Mouse (Mus musculus) lung, postnatal 36 days (tissue): ENCODE measurements around the gene Errfi1.

Source experiments
- DNase-seq: peaks from one replicate; pipeline ENCODE4 v3.0.0; 2022; ENCODE audit warnings: mixed read lengths

Gene Errfi1

DNA sequence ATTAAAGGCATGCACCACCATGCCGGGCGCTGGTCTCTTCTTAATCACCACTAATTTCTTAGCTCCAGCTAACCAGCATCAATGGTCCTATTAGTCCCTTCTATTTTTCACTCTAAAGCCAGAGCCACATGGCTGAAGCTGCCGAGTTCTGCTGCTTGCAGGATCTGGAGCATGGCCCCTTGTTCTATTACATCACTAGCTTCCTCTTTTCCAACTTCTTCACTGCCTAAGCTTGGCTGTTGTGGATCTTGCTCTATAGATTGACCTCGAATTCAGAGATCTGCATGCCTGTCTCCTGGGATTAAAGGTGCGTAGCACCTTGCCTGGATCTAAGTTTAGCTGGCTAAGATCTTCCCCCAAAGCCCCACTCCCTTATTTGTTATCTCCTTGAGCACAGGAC, 28.9 kb downstream of the Errfi1 start:
- no peak for DNase-seq

DNA sequence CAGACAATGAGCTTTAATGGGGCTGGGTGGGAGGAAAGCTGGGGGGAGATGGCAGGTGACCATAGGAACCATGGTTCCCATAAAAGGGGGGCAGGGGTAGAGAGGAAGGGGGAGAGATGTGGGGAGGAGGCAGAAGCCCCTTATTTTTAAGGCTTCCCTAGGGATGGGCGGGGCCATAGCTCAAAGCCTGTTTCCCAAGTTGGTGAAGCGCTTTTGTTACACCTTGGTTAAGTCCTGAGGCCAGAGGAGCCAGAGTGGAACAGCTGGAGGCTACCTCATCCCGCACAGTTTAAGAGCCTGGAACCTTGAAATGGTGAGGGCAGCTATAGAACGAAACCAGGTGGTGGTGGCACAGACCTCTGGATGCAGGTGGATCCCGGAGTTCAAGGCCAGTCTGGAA, 34.2 kb downstream of the Errfi1 start:
- DNase-seq = no peak

DNA sequence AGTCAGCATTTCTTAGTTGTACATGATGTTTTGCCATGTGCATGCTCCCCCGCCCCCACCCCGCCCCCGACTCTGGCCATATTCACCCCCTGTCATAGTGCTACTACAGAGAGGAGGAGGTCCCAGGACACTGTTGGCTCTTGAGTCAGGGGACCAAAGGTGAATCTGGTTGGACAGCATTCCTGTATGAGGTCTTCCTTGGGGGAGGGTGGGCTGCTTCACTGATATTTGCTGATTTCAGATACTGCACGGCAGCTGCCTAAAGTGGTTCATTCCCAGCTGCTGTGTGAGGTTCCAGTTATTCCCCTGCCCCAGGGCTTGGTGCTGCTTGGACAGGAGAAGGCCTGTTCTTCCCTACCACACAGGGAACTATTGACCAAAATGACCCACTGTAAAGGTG, 34.8 kb downstream of the Errfi1 start:
- no peak for DNase-seq

DNA sequence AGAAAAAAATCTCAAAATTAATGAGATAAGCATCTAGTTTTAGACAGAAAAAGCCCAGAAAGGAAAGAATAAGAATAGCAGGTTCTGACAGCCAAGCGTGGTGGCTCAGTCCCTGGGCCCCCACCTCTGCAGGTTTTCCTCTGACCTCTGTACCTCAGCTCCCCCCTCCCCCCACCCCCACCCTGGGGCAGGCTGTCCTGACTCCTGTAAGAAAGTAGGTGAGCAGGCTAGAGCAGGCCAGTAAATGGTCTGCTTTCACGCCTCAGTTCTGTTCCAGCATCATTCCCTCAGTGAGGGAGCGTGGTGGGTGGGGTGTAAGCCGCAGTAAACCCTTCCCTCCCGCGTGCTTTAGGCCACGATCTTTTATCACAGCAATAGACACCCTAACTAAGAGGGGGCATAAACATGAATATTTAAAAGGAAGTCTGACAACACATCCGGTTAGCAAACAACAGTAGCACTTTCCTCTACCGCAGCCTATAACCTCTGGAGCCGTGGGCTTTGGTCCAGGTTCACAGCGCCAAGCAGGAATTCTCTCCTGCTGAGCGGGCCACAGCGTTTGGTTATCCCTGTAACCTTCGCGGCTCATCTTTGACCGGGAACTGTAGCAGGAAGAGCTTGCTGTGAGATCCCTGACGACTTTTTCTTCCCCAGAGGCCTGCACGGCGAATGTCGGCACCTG, 35.7 kb downstream of the Errfi1 start:
- DNase-seq = no peak

DNA sequence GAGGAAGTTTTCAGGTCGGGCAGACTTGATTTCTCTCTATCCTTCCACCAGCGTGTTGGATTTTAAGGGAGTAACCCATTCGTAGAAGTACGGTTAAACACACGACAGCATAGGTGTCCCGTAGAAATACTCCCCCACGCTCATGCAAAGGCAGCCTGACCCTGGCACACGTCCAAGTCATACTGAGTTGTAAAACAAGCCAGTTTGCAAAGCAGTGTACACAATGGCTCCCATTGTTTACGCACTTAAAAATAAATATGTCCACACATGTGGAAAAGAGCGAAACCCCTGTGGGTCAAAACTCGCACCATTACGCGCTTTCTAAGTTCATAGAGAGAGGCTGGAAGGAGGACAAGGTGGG, 36.2 kb downstream of the Errfi1 start:
- DNase-seq = peak; percentile 59

DNA sequence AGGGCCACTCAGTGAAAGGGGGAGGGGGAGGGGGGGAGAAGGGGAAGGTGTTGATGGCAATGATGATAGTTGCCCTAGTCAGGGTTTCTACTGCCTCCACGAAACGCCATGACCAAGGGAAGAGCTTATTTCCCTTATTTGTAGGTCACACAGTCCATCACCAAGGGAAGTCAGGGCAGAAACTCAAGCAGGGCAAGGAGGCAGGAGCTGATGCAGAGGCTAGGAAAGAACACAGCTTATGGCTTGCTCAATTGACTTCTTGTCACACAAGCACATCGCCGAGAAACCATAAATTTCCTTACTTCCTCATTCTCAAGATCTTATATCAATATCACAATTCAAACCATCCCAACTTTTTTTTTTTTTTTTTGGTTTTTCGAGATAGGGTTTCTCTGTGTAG, 37.6 kb downstream of the Errfi1 start:
- DNase-seq = no peak

DNA sequence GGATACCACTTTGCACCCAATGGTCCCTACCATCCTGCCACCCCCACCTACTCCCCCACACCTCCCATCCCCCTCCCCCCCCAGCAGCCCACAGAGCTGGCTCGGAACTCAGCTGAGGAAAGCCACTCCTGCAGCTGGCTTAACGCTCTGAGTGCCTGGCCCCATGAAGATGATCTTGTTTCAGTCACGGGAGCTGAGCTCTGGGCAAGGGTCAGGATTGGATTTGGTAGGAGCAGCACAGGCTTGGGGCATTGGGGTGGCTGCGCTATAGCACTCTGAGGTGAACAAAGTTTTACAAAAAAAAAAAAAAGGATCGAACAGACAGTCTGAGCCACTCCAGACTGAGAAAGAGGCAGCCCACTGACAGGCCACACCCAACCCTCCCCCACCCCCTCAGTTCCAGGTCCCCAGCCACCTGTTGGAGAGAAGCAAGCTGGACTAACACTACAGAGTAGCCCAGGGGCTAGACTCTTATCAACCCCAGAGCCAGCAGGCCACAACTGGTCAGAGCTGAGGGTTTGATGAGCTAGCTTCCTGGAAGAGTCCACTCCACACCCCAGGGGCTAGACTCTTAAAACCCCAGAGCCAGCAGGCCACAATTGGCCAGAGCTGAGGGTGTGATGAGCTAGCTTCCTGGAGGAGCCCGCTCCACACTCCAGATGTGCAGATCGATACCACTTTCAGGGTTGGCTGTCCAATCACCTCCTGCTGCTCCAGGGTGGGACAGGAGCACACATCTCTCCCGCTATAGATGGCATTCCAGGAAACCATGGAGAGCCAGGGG, 41.2 kb downstream of the Errfi1 start:
- DNase-seq = no peak

DNA sequence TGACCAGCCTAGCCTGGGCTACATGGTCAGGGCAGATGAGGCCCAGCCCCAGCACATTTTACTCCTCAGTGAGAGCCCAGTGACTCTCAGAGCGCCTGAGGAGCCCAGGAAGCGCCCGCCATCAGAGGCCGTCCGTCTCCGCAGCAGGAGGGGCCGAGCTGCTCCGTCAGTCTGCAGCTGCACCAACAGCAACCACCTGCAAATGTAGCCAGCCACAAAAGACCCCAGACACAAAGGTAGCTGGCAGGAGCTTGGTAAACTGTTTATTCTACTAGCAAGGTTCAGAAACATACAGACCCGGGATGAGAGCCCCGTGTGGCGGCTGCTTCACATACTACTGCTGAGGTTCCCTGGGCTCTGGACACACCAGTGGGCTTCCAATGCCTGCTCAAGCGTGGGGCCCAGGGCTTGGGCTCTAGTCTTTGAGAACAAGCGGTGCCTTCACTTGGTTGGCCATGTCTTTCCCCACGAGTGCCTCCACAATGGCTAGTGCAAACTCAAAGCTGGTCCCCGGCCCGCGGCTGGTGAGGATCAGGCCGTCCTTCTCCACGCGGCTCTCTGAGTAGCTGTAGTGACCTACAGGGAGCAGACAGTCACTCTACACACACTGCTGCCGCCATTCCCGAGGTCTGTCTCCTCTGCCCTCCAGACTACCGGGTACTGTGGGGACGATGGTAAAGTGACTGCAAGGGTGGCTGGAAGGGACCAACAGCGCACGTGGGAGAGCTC, 43.3 kb downstream of the Errfi1 start:
- DNase-seq = no peak

DNA sequence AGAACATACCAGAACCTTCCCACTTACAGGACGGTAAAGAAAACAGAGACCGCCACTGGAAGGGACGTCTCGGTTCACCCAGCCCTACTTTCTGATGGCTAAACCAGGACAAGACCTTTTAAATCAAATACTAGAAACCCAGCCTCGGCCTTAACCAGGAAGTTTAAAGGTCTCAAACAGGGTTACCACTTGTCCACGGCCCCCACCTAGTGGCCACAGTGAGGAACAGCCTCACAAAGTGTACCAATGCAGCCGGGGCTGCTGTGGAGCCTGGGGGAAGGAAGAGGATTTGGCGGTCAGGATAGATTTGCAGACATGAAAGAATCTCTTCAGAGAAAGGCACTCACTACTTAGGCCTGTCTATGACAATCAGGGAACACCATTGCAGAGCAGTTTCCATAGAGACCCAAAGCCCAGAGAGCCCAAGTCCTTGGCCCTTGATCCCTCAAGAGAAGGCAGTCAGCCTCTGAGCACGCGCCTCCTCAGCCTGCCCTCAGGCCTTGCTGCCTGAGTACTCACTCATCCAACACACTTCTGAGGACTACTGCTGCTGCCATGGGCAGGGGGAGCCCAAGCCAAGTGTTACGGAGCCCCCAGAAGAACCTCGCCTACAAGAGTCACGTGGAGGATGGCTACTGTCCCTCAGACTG, 45.1 kb downstream of the Errfi1 start:
- DNase-seq = peak; percentile 83

DNA sequence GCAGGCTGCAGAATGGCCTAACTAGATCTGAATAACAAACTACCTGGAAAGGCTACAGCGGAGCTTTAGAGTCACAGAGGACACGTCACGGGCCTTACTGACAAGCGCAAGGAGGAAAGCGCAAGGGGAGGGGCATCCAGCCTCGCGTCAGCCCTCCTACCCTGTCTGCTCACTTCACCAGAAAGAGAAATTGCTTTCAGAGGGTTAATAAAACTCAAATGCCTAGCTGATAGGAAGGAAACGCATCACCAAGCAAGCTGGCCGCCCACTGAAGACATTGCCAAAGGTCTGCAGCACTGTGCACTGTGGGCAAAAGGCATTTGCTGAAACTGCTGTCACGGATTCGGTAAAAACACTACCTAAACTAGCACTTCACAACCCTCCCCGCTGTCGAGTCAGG, 46.8 kb downstream of the Errfi1 start:
- DNase-seq = no peak

DNA sequence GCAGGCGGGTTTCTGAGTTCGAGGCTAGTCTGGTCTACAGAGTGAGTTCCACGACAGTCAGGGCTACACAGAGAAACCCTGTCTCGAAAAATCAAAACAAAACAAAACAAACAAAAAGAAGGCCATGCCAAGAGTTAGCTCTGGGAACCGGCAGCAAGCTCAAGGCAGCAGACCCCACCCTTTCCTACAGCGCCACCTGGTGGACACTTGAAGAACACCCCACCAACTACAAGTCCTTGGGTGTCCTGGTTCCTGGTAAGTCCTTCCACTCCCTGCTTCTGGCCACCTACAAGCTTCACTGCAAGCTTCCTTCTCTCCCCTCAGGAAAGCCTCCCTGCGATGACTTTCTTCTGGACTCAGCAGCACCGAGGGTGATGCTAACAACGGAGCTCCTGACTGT, 47.9 kb downstream of the Errfi1 start:
- peak; percentile 80 for DNase-seq

DNA sequence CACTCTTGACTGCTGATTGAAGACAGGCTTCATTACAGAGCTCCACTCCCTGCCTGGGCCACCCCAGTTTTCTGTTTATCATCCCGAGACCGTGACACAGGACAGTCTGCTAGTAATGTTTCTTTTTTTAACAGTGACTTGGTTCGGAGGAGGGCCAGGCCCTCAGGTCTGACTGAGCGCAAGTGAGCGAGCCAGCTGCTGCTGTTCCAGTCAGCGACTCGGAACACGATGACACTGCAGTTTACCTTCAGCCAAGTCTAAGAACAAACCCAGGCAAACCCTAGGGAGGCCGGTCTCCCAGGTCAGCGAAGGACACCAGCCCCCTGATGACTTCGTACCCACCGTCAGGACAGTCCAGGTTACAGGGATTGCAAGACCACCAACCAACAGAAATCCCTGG, 48.3 kb downstream of the Errfi1 start:
- no peak for DNase-seq

DNA sequence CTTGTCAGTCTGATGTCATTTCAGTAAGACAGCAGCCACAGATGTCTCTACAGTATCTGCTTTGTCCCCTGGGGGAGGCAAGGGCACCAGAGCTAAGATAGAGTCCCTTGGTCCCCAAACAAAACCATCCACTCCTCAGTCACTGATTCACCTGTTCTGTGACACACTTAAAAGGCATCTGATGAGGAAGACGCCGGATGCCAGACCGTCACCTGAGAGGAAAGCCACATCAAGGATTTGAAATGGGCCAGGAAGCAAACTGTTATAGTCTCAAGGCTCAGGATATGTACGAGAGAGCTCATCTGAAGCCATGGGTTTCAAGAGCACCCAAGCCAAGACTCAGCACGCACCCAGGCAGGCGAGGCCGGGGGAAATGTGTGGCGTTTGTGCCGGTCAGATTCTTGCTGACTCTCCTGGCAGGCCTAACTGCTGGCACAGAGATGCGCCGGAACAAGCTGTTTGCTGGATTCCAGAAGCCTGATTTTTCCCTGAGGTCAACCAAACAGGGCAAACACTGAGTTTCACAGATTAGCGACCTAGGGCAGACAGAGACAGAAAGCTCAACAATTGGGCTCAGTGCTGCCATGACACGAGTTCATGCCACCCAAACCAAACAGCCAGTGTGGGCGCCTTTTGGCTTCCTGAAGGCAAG, 49.5 kb downstream of the Errfi1 start:
- DNase-seq = no peak

DNA sequence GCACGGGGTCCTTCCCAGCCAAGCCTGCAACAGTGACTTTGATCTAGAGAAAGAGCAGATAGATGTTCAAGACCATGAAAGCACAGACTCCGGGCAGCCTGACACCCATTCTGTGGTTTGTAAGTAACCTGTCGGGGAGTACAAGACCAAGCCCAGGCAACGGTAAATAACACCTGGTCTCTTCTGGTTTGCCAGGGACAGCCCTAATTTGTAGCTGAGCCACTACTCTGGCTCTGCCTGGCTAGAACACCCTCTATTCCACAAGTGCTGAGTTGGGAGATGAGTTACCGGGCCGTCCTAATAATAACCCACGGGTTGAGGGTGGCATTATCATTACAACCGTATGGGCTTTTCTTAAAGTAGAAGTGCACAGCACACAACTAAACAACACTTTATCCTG, 53.4 kb downstream of the Errfi1 start:
- DNase-seq = no peak

DNA sequence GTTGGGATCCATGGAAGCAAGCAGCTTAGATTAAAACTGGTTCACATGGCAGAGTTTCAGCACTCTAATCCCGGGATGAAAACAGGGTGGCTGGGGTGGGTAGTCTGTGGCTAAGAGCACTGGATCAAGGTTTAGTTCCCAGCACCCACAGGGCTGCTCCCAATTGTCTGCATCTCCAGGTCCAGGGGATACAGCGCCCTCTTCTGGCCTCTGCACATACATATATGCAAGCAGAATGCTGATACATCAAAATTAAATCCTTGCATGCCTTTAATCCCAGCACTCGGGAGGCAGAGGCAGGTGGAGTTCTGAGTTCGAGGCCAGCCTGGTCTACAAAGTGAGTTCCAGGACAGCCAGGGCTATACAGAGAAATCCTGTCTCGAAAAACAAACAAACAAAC, 54.8 kb downstream of the Errfi1 start:
- peak; percentile 32 for DNase-seq

DNA sequence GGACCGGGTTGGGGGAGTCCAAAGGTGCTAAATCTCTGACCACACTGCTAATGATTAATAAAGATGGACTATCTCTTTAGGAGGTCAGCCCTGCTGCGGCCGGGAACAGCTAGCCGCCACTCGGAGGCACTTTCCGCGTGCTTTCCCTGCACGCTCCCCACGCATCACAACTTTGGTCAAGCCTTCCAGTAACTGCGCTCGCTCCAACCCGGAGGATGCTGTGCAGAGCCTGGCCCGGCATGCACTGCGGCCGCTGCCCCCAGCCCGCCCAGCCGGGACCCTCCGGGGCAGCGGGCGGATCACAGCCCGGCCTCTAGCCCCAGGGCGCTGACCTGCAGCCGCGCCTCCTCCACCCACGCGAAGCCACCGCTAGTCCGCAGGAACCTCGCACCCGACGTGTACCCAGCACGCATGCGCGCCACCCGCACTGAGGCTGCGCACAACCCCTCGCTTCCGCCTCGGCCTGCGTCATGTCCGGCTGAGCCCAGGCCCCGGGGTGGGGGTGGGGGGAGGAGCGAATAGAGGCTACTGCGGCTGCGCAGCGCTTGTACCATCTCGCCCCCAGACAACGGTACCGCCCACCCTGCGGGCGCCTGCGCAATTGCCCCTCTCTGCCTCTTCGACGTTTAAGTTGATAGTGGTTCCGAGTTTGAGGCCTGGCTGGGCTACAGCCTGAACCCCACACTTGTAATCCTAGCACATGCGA, 55.9 kb downstream of the Errfi1 start:
- peak; percentile 98 for DNase-seq

DNA sequence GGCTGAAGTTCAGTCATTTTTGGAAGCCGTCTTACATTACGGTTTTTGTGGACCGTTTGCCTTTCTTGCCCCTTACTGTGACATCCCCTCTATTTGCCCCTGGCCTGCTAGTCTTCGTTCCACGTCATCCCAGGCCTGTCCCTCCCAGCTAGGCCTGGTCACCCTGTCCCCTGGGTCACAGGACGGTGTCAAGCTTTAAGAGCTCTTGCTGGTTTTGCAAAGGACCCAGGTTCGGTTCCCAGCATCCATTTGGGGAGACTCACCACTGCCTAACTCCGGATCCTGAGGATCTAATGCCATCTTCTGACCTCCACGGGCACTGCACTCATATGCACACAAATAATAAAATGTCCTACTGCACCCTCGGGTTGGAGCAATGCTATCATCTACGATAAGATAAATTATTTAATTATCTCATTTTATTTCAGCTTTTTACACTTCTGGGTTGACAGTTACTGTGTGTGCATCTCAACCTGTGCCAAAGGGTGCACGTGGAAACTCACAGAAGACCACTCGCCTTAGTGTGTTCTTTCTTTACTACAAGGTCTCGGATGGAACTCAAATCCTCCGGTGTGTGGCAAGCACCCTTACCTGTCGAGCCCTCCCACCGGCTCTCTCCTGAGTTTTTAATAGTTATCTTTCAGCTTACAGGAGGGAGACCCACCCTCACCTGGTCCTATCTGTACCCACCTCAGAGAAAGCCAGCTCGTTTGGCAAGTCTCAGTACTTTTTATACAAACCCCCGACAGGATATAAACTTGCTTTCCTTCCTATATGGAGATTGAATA, 56.6 kb downstream of the Errfi1 start:
- no peak for DNase-seq

DNA sequence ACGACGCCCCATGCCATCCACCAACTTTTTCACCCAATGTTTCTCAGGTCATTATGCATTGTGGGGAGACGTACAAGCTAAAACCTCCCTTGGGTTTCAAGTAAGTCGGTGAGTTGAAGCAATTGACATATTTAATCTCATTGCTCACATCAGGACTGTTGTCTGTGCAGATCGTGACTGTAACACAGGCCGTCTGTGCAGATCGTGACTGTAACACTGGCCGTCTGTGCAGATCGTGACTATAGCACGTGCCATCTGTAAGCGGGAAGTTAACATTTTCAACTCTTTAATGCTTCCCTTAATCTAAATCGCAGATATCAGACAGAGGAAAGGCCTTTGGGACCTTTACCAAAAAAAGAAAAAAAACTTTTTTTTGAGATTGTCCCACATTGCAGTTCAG, 60.0 kb downstream of the Errfi1 start:
- no peak for DNase-seq

DNA sequence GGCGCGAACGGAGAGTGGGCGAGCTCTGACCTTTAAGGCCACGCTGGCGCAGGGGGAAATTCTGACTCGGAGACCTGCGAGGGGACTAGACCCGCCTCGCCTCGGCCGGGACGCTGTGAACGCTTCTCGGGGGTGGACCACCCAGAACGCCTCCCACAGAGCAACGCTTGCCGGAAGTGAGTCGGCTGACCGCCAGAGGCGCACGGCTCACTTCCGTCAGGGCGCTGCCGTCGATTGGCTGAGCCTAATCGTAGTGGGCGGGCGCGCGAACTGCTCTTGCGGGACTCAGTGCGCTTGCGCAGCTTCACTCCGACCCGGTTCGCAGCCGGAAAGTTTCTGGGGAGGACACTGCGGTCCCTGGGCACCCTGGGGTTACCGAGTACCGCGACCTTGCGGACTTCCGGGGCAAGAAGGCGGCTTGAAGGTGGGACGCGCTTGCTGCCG, 60.6 kb downstream of the Errfi1 start, which contains the start of the genes Park7 and Tnfrsf9:
Gene Park7 (minus strand): TSS at position 148 of the 444 bp plus-strand sequence.
Gene Tnfrsf9 (plus strand): TSS at position 273 of the 444 bp plus-strand sequence.
- DNase-seq = peak; percentile 97

DNA sequence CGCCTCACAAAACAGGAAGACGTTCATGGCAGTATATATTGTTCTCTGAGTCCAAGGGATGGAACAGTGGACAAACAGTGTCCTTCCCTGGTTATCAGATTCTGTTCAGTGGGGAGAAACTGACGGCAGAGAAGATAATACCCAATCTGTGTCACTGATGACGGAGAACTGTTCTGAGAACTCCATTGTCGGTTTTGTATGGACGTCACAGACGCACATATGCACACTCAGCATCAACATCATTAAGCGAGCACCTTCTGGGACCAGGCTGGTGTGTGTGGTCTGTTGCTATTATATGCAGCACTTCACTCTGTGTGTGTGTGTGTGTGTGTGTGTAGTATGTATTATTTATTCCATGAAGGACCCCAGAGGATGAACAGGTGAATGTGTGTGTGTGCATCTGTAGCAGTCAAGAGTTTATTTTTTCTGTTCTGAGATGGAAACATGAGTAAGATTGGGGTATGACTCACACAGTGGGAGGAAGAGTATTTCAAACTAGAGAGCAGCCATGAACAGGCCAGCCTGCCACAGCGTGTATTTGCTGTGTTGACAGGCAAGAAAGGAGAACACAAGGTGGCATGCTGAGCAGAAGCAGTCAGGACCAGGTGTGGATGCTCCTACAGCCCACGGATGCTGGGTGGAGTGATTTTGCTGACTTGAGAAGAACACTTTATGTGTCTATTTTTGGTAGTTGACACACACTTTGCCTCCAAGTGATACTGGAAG, 61.6 kb downstream of the Errfi1 start:
- DNase-seq = no peak
